Mouse (Mus musculus) heart, postnatal 0 days (tissue): ENCODE data around the gene Ms4a4b.
"Not testable (repeated sequence)": the region's sequence is repeated elsewhere in the genome, so short reads cannot be mapped to it uniquely, and the experiment has no call there.

Experiments used
- CTCF ChIP-seq: IDR thresholded peaks from 2 replicates; pipeline ENCODE4 v1.5.1; 2016; ENCODE audit warnings: antibody characterized with exemption, control low read depth, low read depth
- EP300 ChIP-seq: IDR thresholded peaks from 2 replicates; pipeline ENCODE4 v1.6.1; 2016; ENCODE audit warnings: antibody characterized with exemption, low read depth

GRCm38 (mm10) chr19:11418865-11419264 lies 24.5 kb upstream of the Ms4a4b start:
- TF ChIP-seq EP300, CTCF: not testable (repeated sequence)
